Mouse (Mus musculus) limb, embryonic 14.5 days (tissue): ENCODE measurements around the gene Syn2. TPM values are rescaled to one million over a fixed set of nuclear protein-coding genes. Genes with fewer than 3 reads are reported as not detected.

Experiments used
- ATAC-seq: fragments of 200-750 bp; cut with Nextera tagmentation; 2 replicates; pipeline ENCODE4 v1.8.0; 2017; ENCODE audit warnings: low read depth, moderate number of reproducible peaks, moderate TSS enrichment; ENCODE audit not compliant: low FRiP score
- DNase-seq: peaks from one replicate; pipeline ENCODE4 v3.0.0-alpha.2; 2015; ENCODE audit warnings: low spot score
- H3K27ac ChIP-seq: fragments of 300-500 bp; sonication (generic); replicated peaks from 2 replicates; pipeline ENCODE4 v1.5.1; 2014; ENCODE audit warnings: low read depth, mild to moderate bottlenecking, low read length, moderate library complexity, mixed read lengths
- H3K27me3 ChIP-seq: fragments of 300-500 bp; sonication (generic); 2 replicates; pipeline ENCODE4 v1.6.1; 2014; ENCODE audit warnings: low read length, mixed read lengths; ENCODE audit not compliant: control insufficient read depth, insufficient read depth
- H3K36me3 ChIP-seq: fragments of 300-500 bp; sonication (generic); 2 replicates; pipeline ENCODE4 v1.6.1; 2014; ENCODE audit warnings: mild to moderate bottlenecking, low read length, moderate library complexity, mixed read lengths; ENCODE audit not compliant: control insufficient read depth, insufficient read depth
- H3K4me1 ChIP-seq: fragments of 300-500 bp; sonication (generic); 2 replicates; pipeline ENCODE4 v1.6.1; 2014; ENCODE audit warnings: antibody characterized with exemption, low read length, mixed read lengths; ENCODE audit not compliant: control insufficient read depth, insufficient read depth
- H3K4me2 ChIP-seq: fragments of 300-500 bp; sonication (generic); replicated peaks from 2 replicates; pipeline ENCODE4 v1.6.1; 2014; ENCODE audit warnings: low read depth, mild to moderate bottlenecking, low read length, moderate library complexity; ENCODE audit not compliant: severe bottlenecking
- H3K4me3 ChIP-seq: fragments of 300-500 bp; sonication (generic); replicated peaks from 2 replicates; pipeline ENCODE4 v1.5.1; 2014; ENCODE audit warnings: low read length
- H3K9ac ChIP-seq: fragments of 300-500 bp; sonication (generic); 2 replicates; pipeline ENCODE4 v1.6.1; 2014; ENCODE audit warnings: mild to moderate bottlenecking, low read depth, low read length, moderate library complexity; ENCODE audit not compliant: severe bottlenecking
- H3K9me3 ChIP-seq: fragments of 300-500 bp; sonication (generic); 2 replicates; pipeline ENCODE4 v1.6.1; 2016; ENCODE audit warnings: low read length; ENCODE audit not compliant: control insufficient read depth
- POLR2A ChIP-seq: fragments of 200-500 bp; IDR thresholded peaks from 2 replicates; pipeline ENCODE4 v1.8.0; 2012; ENCODE audit warnings: inconsistent platforms, mild to moderate bottlenecking, moderate library complexity, borderline replicate concordance; ENCODE audit not compliant: insufficient read depth, insufficient read length; ENCODE audit errors: extremely low read depth
- WGBS: fragments of 180-500 bp; shearing (Covaris S2); extraction: QIAGEN DNeasy Blood & Tissue Kit; methylation state at CpG from one replicate; pipeline ENCODE4 v1.1.7; 2014; 5-methylcytosine and 5-hydroxymethylcytosine counted together
- polyA plus RNA-seq, 2 experiments: library from polyadenylated mRNA; depleted of rRNA in 1 of 2; stranded (reverse) in 1 of 2; unstranded in 1 of 2; fragments of >200 nt; fragmentation: Nextera tagmentation in 1 of 2; extraction: Ambion mirVana in 1 of 2; gene quantifications; 2 replicates each; pipeline versions ENCODE4 v1.2.1 to v1.2.3; 2012 to 2014

Gene Syn2
- polyA plus RNA-seq, 2 experiments = 0.91 to 1.6 TPM

DNA sequence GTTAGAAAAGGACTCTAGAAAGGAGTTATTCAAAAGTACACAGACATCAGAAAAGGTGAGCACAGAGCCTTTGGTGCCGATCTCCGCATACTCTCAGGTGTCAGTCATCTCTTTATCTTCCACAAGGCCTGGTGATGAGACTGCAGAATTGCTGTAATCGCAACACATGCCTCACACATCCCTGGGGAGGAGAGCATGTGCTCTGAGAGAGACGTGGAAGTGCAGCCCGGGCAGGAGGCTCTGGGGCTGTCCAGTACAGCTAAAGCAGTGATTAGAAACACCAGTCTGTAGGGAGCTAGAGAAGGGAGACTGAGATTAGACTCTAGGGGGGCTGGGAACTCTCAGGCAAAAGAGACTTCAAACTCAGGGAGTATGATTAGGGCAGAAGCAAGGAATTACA, 155.9 kb downstream of the Syn2 start:
- Histone ChIP-seq H3K4me2 (no peak overlapping the region), H3K27ac (no peak overlapping the region), H3K4me1 (no peaks in the 10 kb centered on the region), H3K36me3 (no peaks in the 10 kb centered on the region), H3K4me3 (no peak overlapping the region), H3K9ac (no peak overlapping the region), H3K27me3 (no peaks in the 10 kb centered on the region), H3K9me3 (no peaks in the 10 kb centered on the region)
- TF ChIP-seq POLR2A = no peak
- no peak for DNase-seq
- WGBS = 57% methylated on average over 5 of the region's 5 CpGs
- ATAC-seq = no peak

GRCm38 (mm10) chr6:115291068-115291467, 156.4 kb downstream of the Syn2 start:
- DNase-seq = no peak
- Histone ChIP-seq H3K4me2 (no peak overlapping the region), H3K9me3 (no peaks in the 10 kb centered on the region), H3K27me3 (no peaks in the 10 kb centered on the region), H3K36me3 (no peaks in the 10 kb centered on the region), H3K27ac (no peak overlapping the region), H3K4me3 (no peak overlapping the region), H3K4me1 (no peaks in the 10 kb centered on the region), H3K9ac (no peak overlapping the region)
- no peak for ATAC-seq
- 83% methylated on average over 2 of the region's 2 CpGs for WGBS
- TF ChIP-seq POLR2A = no peak

GRCm38 (mm10) chr6:115291823-115292222, 157.1 kb downstream of the Syn2 start:
- Histone ChIP-seq H3K27ac (no peak overlapping the region), H3K9me3 (no peaks in the 10 kb centered on the region), H3K4me3 (no peak overlapping the region), H3K9ac (no peak overlapping the region), H3K4me2 (no peak overlapping the region), H3K27me3 (no peaks in the 10 kb centered on the region), H3K36me3 (no peaks in the 10 kb centered on the region), H3K4me1 (no peaks in the 10 kb centered on the region)
- WGBS = 92% methylated on average over 6 of the region's 6 CpGs
- ATAC-seq (no peak), DNase-seq (no peak)
- no peak for TF ChIP-seq POLR2A

GRCm38 (mm10) chr6:115292621-115293020, 157.9 kb downstream of the Syn2 start:
- WGBS = 75% methylated on average over 6 of the region's 6 CpGs
- no peak overlapping the region for H3K4me3 ChIP-seq
- H3K4me1 ChIP-seq = no peaks in the 10 kb centered on the region

DNA sequence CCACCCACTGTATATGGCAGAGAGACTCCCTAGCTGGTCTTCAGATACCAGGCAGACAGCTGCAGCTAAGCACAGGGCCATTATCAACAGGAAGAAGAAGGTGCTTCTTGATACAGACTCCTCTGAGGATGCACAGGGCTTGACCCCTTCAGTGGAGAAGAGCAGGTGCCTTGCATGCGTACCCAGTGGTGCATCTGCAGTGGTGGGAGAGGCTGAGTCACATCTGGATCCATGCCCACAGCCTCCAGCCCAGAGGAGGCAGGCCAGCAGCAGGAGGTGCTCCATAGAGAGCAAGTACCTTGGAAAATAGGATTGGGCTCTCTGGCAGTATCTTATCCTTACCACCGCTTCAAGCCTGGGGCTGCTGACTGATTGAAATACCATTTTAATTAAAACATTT, 159.2 kb downstream of the Syn2 start:
- no peak for DNase-seq
- TF ChIP-seq POLR2A = no peak
- no peaks in the 10 kb centered on the region for H3K9me3 ChIP-seq
- WGBS = 78% methylated on average over 2 of the region's 2 CpGs
- no peak overlapping the region for H3K4me3 ChIP-seq
- no peaks in the 10 kb centered on the region for H3K36me3 ChIP-seq
- no peaks in the 10 kb centered on the region for H3K27me3 ChIP-seq
- no peak overlapping the region for H3K4me2 ChIP-seq
- H3K4me1 ChIP-seq = no peaks in the 10 kb centered on the region
- H3K27ac ChIP-seq = no peak overlapping the region
- ATAC-seq = no peak
- H3K9ac ChIP-seq = no peak overlapping the region

More at GRCm38 (mm10) chr6:115292621-115293020, 157.9 kb downstream of the Syn2 start:
- H3K27ac ChIP-seq = no peak overlapping the region
- no peak for ATAC-seq
- no peak overlapping the region for H3K4me2 ChIP-seq
- H3K27me3 ChIP-seq = no peaks in the 10 kb centered on the region
- DNase-seq = no peak
- TF ChIP-seq POLR2A = no peak
- H3K36me3 ChIP-seq = no peaks in the 10 kb centered on the region
- H3K9me3 ChIP-seq = no peaks in the 10 kb centered on the region
- no peak overlapping the region for H3K9ac ChIP-seq

GRCm38 (mm10) chr6:115307134-115307533, 172.4 kb downstream of the Syn2 start:
- no peak overlapping the region for H3K27ac ChIP-seq
- no peak overlapping the region for H3K9ac ChIP-seq
- H3K4me3 ChIP-seq = no peak overlapping the region
- no peak overlapping the region for H3K4me2 ChIP-seq
- H3K4me1 ChIP-seq = no peaks in the 10 kb centered on the region
- TF ChIP-seq POLR2A = no peak
- 75% methylated on average over 2 of the region's 2 CpGs for WGBS
- no peaks in the 10 kb centered on the region for H3K9me3 ChIP-seq
- no peaks in the 10 kb centered on the region for H3K27me3 ChIP-seq
- ATAC-seq = no peak
- no peaks in the 10 kb centered on the region for H3K36me3 ChIP-seq
- no peak for DNase-seq
